Mouse (Mus musculus) embryonic facial prominence, embryonic 14.5 days (tissue): ENCODE data around the gene Pdzd2. TPM values are rescaled to one million over a fixed set of nuclear protein-coding genes. Genes with fewer than 3 reads are reported as not detected.

Source experiments
- ATAC-seq: fragments of 200-750 bp; cut with Nextera tagmentation; 2 replicates; pipeline ENCODE4 v1.8.0; 2017; ENCODE audit warnings: low read depth, moderate number of reproducible peaks, moderate TSS enrichment
- DNase-seq: peaks from one replicate; pipeline ENCODE4 v3.0.0-alpha.2; 2015; ENCODE audit warnings: low spot score
- H3K27ac ChIP-seq: fragments of 300-500 bp; sonication (generic); replicated peaks from 2 replicates; pipeline ENCODE4 v1.5.1; 2014; ENCODE audit warnings: low read depth, mild to moderate bottlenecking, low read length, moderate library complexity
- H3K27me3 ChIP-seq: fragments of 300-500 bp; sonication (generic); replicated peaks from 2 replicates; pipeline ENCODE4 v1.6.1; 2014; ENCODE audit warnings: low read length; ENCODE audit not compliant: control insufficient read depth, insufficient read depth
- H3K36me3 ChIP-seq: fragments of 300-500 bp; sonication (generic); 2 replicates; pipeline ENCODE4 v1.6.1; 2014; ENCODE audit warnings: low read length, mixed read lengths; ENCODE audit not compliant: control insufficient read depth, insufficient read depth
- H3K4me1 ChIP-seq: fragments of 300-500 bp; sonication (generic); 2 replicates; pipeline ENCODE4 v1.6.1; 2014; ENCODE audit warnings: antibody characterized with exemption, low read length; ENCODE audit not compliant: control insufficient read depth, insufficient read depth
- H3K4me2 ChIP-seq: fragments of 300-500 bp; sonication (generic); 2 replicates; pipeline ENCODE4 v1.6.1; 2014; ENCODE audit warnings: low read depth, mild to moderate bottlenecking, low read length, moderate library complexity, mixed read lengths
- H3K4me3 ChIP-seq: fragments of 300-500 bp; sonication (generic); 2 replicates; pipeline ENCODE4 v1.5.1; 2014; ENCODE audit warnings: low read depth, mild to moderate bottlenecking, low read length
- H3K9ac ChIP-seq: fragments of 300-500 bp; sonication (generic); 2 replicates; pipeline ENCODE4 v1.6.1; 2014; ENCODE audit warnings: low read depth, mild to moderate bottlenecking, low read length, moderate library complexity, mixed read lengths
- H3K9me3 ChIP-seq: fragments of 300-500 bp; sonication (generic); 2 replicates; pipeline ENCODE4 v1.6.1; 2016; ENCODE audit warnings: low read length; ENCODE audit not compliant: control insufficient read depth
- WGBS: fragments of 180-500 bp; shearing (Covaris S2); extraction: QIAGEN DNeasy Blood & Tissue Kit; methylation state at CpG from one replicate; pipeline ENCODE4 v1.1.7; 2014; 5-methylcytosine and 5-hydroxymethylcytosine counted together
- polyA plus RNA-seq: library from polyadenylated mRNA; unstranded; fragments of >200 nt; fragmentation: Nextera tagmentation; extraction: Ambion mirVana; gene quantifications from 2 replicates; pipeline ENCODE4 v1.2.1, GENCODE M21; 2014

The Pdzd2 gene
- polyA plus RNA-seq, 1 experiment from 2014 or later, result 28.0 TPM

DNA sequence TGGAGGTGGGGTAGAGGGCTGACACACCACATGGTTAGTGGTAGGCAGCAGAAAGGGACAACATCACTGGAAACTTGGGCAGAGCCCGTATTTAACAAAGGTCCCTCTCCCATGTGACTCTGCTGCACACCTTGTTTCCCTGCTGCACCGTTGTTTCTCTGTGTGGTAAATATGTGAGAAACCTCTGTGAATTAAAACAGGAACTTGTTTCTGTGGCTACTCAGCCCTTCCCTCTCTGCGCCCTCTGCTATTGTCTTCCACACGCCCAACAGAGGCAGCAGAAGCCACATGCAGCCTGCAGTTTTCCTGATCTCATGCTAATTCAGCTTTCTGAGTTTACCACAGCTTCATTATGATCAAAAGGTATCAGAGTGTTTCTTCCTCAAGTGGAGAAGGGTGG, 239.1 kb downstream of the Pdzd2 start:
- Histone ChIP-seq H3K9ac (no peak overlapping the region), H3K4me3 (no peak overlapping the region), H3K4me2 (no peak overlapping the region), H3K27ac (no peak overlapping the region), H3K27me3 (no peaks in the 10 kb centered on the region), H3K9me3 (no peaks in the 10 kb centered on the region), H3K4me1 (peaks cover 5% of the 10 kb centered on the region), H3K36me3 (no peaks in the 10 kb centered on the region)
- DNase-seq (no peak), ATAC-seq (no peak)
- 72% methylated on average over 4 of the region's 4 CpGs for WGBS

DNA sequence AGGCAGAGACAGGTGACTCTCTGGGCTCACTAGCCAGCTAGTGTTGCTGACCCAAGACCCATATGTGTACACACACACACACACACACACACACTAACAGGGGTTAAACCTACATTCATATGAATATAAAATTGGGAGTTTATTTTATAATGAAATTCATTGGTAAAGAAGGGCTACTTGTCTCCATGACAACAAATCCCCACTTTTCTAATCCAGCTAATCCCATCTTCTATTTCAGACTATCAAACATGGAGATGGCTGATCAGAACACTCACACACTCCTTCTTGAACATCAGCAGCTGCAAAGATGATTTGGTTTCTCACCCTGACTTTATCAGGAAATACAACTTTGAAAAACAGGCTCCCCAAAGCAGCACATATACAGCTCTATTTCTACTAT, 245.6 kb downstream of the Pdzd2 start:
- Histone ChIP-seq H3K9ac (no peak overlapping the region), H3K4me1 (peaks cover 29% of the 10 kb centered on the region), H3K27me3 (no peaks in the 10 kb centered on the region), H3K36me3 (no peaks in the 10 kb centered on the region), H3K4me2 (no peak overlapping the region), H3K27ac (no peak overlapping the region), H3K4me3 (no peak overlapping the region), H3K9me3 (no peaks in the 10 kb centered on the region)
- ATAC-seq (no peak), DNase-seq (no peak)

DNA sequence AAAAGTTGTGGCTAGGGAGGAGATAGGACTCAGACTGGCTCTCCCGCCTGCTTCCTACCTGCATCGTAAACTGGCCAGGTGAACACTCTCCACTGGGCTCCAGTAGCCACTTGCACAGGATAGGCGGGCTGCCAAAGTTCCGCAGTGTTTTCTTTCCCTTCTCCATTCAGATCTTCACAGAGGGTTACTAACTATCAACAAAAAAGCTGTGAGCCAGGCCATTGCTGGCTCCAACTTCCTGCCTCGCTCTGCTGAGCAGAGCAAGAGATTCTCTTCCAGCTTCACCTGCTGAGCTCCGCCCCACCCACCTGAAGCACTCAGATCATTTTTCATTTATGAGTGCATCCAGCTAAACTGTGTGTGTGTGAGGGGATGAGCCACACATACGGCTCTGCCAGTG, 246.5 kb downstream of the Pdzd2 start:
- DNase-seq (peak; percentile 54), ATAC-seq (peak; percentile 56; the same call in 1 of the 2 replicates)
- Histone ChIP-seq H3K4me3 (no peak overlapping the region), H3K27ac (peak overlapping the region; percentile 58; the same call in 1 of the 2 replicates), H3K27me3 (no peaks in the 10 kb centered on the region), H3K9ac (no peak overlapping the region), H3K4me1 (peaks cover 29% of the 10 kb centered on the region), H3K9me3 (no peaks in the 10 kb centered on the region), H3K36me3 (no peaks in the 10 kb centered on the region), H3K4me2 (peak overlapping the region; percentile 5; the same call in 1 of the 2 replicates)
- 57% methylated on average over 7 of the region's 7 CpGs for WGBS

DNA sequence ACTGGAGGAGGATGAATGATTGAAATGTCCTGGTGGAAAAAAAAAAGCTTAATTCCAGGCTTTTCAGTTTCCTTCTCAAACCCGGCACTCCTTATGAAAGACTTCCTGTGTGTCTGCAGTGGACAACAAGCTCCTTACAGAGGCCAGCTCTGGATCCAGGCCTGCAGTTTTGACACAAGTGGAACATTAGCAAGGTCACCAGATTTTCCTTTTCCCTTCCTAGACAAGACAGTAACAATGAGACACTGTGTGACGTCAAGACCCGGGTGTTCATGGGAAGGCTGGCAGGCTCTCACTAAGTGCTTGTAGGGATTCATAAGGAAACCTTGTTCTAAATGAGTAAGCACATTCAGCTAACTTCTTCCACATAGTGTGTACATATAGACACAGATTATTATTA, 248.8 kb downstream of the Pdzd2 start:
- Histone ChIP-seq H3K9me3 (no peaks in the 10 kb centered on the region), H3K4me1 (peaks cover 29% of the 10 kb centered on the region), H3K9ac (no peak overlapping the region), H3K27me3 (no peaks in the 10 kb centered on the region), H3K4me3 (no peak overlapping the region), H3K27ac (peak overlapping the region; percentile 71; the same call in 1 of the 2 replicates), H3K4me2 (no peak overlapping the region), H3K36me3 (no peaks in the 10 kb centered on the region)
- WGBS, result 28% methylated on average over 3 of the region's 3 CpGs
- peak; percentile 42; the same call in 1 of the 2 replicates for ATAC-seq
- DNase-seq, result peak; percentile 70

DNA sequence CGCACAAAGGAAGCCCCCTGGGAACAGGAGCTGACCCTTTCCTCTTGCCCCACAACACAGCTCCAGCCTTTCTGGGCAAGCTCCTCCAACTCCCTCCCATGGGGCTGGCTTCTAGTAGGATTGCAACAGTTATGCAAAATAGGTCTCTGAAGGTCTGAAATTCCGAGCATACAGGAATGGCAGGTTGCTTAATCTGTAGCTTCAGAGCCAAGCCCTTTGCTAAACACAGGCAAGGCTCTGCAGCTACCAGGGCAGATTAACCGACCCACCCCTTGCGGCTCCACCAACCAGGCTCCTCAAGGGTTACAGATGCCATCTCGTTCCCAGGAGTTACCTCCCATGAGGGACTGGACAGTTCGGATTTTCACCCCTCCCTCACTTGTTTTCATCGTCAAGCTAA, 249.2 kb downstream of the Pdzd2 start:
- H3K27ac ChIP-seq, result peak overlapping the region; percentile 63; the same call in 1 of the 2 replicates
- ATAC-seq, result peak; percentile 66
- no peaks in the 10 kb centered on the region for H3K36me3 ChIP-seq
- no peak overlapping the region for H3K9ac ChIP-seq
- peak; percentile 80 for DNase-seq
- peaks cover 29% of the 10 kb centered on the region for H3K4me1 ChIP-seq
- no peaks in the 10 kb centered on the region for H3K27me3 ChIP-seq
- H3K4me2 ChIP-seq, result no peak overlapping the region
- WGBS, result 15% methylated on average over 7 of the region's 7 CpGs
- no peak overlapping the region for H3K4me3 ChIP-seq
- no peaks in the 10 kb centered on the region for H3K9me3 ChIP-seq

DNA sequence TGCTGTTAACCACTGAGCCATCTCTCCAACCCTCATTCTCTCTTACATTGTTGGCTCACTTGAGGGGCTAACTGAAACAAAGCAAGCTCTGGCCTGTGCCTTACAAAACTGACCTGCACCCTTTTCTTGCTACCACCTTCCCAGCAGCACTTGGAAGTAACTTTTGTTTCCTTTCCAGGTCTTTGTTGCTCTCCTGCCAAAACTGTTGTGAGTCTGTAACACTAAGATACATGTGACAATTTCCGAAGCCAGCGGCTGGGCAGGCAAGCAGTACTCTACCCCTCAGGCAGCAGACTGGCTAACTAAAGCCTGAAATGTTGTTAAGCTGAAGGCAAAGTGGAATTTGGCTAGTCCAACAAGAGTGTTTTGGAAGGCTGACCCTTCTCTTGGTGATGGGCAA, 251.4 kb downstream of the Pdzd2 start:
- DNase-seq (no peak), ATAC-seq (no peak)
- peaks cover 22% of the 10 kb centered on the region for H3K4me1 ChIP-seq
- H3K9ac ChIP-seq, result no peak overlapping the region
- no peak overlapping the region for H3K27ac ChIP-seq
- no peaks in the 10 kb centered on the region for H3K9me3 ChIP-seq
- H3K4me3 ChIP-seq, result no peak overlapping the region
- no peak overlapping the region for H3K4me2 ChIP-seq
- no peaks in the 10 kb centered on the region for H3K36me3 ChIP-seq
- H3K27me3 ChIP-seq, result no peaks in the 10 kb centered on the region
- WGBS, result 96% methylated on average over 2 of the region's 2 CpGs

DNA sequence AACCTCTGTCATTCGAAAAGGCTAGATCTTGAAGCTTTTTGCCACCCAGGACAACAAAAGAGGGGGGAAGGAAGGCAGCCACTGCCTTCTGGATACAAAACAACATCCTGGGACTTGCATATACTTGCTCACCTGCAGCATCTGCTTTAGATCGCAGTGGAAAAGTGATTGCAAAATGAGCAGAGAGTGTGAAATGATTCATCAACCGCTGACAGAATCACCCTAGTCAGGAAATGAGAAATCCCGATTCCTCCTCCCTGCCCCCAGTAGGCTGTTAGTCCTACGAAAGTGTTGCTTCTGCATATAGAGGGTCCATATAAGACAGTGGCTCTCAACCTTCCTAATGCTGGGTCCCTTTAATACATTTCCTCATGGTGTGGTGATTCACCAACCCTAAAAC, 258.5 kb downstream of the Pdzd2 start:
- Histone ChIP-seq H3K4me2 (no peak overlapping the region), H3K4me3 (no peak overlapping the region), H3K27ac (peak overlapping the region; percentile 31; the same call in 1 of the 2 replicates), H3K36me3 (0 out of 2 replicates have a peak, but pooled peaks cover 2% of the 10 kb centered on the region), H3K4me1 (no peaks in the 10 kb centered on the region; the same call in 1 of the 2 replicates), H3K9ac (no peak overlapping the region), H3K9me3 (no peaks in the 10 kb centered on the region), H3K27me3 (no peaks in the 10 kb centered on the region)
- ATAC-seq (no peak), DNase-seq (peak; percentile 47)
- WGBS, result 54% methylated on average over 5 of the region's 5 CpGs

DNA sequence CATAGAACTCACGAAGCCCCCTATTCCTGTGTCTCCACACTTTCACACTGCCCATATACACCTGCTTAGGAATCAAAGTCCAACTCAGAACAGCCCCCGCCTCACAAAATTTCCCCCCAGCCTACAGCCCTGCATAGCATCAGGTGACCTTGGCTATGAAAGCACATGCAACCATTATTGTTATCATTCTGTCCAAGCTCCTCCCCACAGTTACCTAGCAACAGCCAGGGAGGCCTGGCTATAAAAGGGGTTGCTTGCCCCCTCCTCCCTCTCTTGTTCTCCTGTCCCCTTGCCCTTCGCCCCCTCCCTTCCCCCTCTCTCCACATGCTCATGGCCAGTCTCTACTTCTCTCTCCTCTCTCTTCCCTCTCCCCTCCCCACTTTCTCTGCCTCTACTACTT, 259.4 kb downstream of the Pdzd2 start:
- WGBS, result 86% methylated on average over 3 of the region's 3 CpGs
- no peak for ATAC-seq
- no peaks in the 10 kb centered on the region for H3K27me3 ChIP-seq
- H3K27ac ChIP-seq, result no peak overlapping the region
- no peak for DNase-seq
- no peak overlapping the region for H3K4me3 ChIP-seq
- H3K4me1 ChIP-seq, result no peaks in the 10 kb centered on the region; the same call in 1 of the 2 replicates
- no peak overlapping the region for H3K4me2 ChIP-seq
- no peak overlapping the region for H3K9ac ChIP-seq
- no peaks in the 10 kb centered on the region for H3K9me3 ChIP-seq
- H3K36me3 ChIP-seq, result 0 out of 2 replicates have a peak, but pooled peaks cover 3% of the 10 kb centered on the region

DNA sequence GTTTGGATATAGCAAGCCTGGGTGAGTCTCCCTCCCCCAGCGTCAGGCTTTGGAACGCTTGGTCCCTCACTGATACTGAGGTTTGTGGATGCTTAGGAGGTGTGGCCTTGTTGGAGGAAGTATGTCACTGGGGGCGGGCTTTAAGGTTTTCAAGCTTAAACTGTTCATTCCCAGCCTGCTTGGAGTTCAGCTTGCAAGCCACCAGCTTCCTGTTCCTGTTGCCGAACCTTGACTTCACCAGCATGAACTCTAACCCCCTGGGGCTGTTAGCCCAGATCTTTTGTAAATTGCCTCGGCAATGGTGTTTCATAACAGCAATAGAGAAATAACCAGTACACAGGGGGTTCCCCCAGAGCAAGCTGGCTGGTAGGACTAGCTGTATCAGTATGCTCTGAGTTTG, 260.4 kb downstream of the Pdzd2 start:
- Histone ChIP-seq H3K9me3 (no peaks in the 10 kb centered on the region), H3K36me3 (0 out of 2 replicates have a peak, but pooled peaks cover 3% of the 10 kb centered on the region), H3K4me1 (no peaks in the 10 kb centered on the region; the same call in 1 of the 2 replicates), H3K4me3 (no peak overlapping the region), H3K9ac (no peak overlapping the region), H3K27me3 (no peaks in the 10 kb centered on the region), H3K27ac (no peak overlapping the region), H3K4me2 (no peak overlapping the region)
- ATAC-seq, result no peak
- WGBS, result 56% methylated on average over 5 of the region's 5 CpGs
- DNase-seq, result peak; percentile 29
